Mouse (Mus musculus) E14TG2a.4 (cell line): Measurements from ENCODE around the gene Sh3yl1.
A peak's percentile ranks its signal among the peaks of the same experiment; 100 is the strongest.

Experiments used
- H3K27me3 ChIP-seq: 2 replicates; pipeline ENCODE4 v1.6.1; 2014; ENCODE audit warnings: low read length, control low read depth; ENCODE audit not compliant: insufficient read depth
- H3K36me3 ChIP-seq: 2 replicates; pipeline ENCODE4 v1.6.1; 2014; ENCODE audit warnings: low read length, control low read depth; ENCODE audit not compliant: insufficient read depth
- H3K4me1 ChIP-seq: replicated peaks from 2 replicates; pipeline ENCODE4 v1.6.1; 2014; ENCODE audit warnings: low read depth, low read length, control low read depth
- H3K4me3 ChIP-seq: replicated peaks from 2 replicates; pipeline ENCODE4 v1.5.1; 2014; ENCODE audit warnings: mild to moderate bottlenecking, low read length
- H3K9me3 ChIP-seq: 2 replicates; pipeline ENCODE4 v1.6.1; 2014; ENCODE audit warnings: low read length, control low read depth
- CTCF ChIP-seq: conservative IDR thresholded peaks from 2 replicates; pipeline ENCODE4 v1.5.1; 2014; ENCODE audit warnings: low read length
- NANOG ChIP-seq: IDR thresholded peaks from 2 replicates; pipeline ENCODE4 v1.6.1; 2014; ENCODE audit warnings: borderline replicate concordance, low read length, mixed read lengths
- POU5F1 ChIP-seq: IDR thresholded peaks from 2 replicates; pipeline ENCODE4 v1.6.1; 2014; ENCODE audit warnings: low read length, borderline replicate concordance

The Sh3yl1 gene

DNA sequence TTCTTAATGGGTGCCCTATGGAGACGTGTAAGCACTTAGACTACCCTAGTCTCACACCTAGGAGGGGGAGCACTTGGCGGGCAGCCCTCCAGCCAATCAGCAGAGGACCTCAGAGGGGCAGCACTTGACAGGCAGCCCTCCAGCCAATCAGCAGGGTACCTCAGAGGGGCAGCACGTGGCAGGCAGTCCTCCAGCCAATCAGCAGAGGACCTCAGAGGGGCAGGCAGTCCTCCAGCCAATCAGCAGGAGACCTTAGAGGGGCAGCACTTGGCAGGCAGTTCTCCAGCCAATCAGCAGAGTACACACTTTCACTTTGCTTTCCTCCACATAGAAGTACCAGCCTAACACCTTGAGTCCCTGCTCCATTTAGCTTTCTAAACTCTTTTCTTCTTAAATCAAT, 10.9 kb downstream of the Sh3yl1 start:
- H3K9me3 ChIP-seq: no peaks in the 10 kb centered on the region
- no peaks in the 10 kb centered on the region for H3K4me1 ChIP-seq
- no peaks in the 10 kb centered on the region for H3K36me3 ChIP-seq
- H3K27me3 ChIP-seq: peaks cover 6% of the 10 kb centered on the region; the same call in 1 of the 2 replicates
- H3K4me3 ChIP-seq: no peak overlapping the region
- TF ChIP-seq NANOG (no peak), POU5F1 (no peak), CTCF (no peak)

- Histone ChIP-seq H3K27me3 (no peaks in the 10 kb centered on the region), H3K4me3 (no peak overlapping the region), H3K4me1 (no peaks in the 10 kb centered on the region), H3K36me3 (no peaks in the 10 kb centered on the region), H3K9me3 (no peaks in the 10 kb centered on the region)
- TF ChIP-seq POU5F1 (no peak), NANOG (no peak), CTCF (no peak)
Observed at GRCm38 (mm10) chr12:30928182-30928581, 16.7 kb downstream of the Sh3yl1 start.

GRCm38 (mm10) chr12:30933299-30933698, 21.8 kb downstream of the Sh3yl1 start:
- TF ChIP-seq NANOG: no peak
- no peak for TF ChIP-seq POU5F1
- no peak for TF ChIP-seq CTCF
- H3K27me3 ChIP-seq: no peaks in the 10 kb centered on the region
- no peaks in the 10 kb centered on the region for H3K4me1 ChIP-seq
- no peak overlapping the region for H3K4me3 ChIP-seq
- no peaks in the 10 kb centered on the region for H3K36me3 ChIP-seq
- H3K9me3 ChIP-seq: no peaks in the 10 kb centered on the region

GRCm38 (mm10) chr12:30936899-30937298, 25.4 kb downstream of the Sh3yl1 start:
- Histone ChIP-seq H3K4me3 (no peak overlapping the region), H3K36me3 (no peaks in the 10 kb centered on the region), H3K9me3 (no peaks in the 10 kb centered on the region), H3K4me1 (no peaks in the 10 kb centered on the region), H3K27me3 (no peaks in the 10 kb centered on the region)
- no peak for TF ChIP-seq NANOG
- no peak for TF ChIP-seq POU5F1
- no peak for TF ChIP-seq CTCF

DNA sequence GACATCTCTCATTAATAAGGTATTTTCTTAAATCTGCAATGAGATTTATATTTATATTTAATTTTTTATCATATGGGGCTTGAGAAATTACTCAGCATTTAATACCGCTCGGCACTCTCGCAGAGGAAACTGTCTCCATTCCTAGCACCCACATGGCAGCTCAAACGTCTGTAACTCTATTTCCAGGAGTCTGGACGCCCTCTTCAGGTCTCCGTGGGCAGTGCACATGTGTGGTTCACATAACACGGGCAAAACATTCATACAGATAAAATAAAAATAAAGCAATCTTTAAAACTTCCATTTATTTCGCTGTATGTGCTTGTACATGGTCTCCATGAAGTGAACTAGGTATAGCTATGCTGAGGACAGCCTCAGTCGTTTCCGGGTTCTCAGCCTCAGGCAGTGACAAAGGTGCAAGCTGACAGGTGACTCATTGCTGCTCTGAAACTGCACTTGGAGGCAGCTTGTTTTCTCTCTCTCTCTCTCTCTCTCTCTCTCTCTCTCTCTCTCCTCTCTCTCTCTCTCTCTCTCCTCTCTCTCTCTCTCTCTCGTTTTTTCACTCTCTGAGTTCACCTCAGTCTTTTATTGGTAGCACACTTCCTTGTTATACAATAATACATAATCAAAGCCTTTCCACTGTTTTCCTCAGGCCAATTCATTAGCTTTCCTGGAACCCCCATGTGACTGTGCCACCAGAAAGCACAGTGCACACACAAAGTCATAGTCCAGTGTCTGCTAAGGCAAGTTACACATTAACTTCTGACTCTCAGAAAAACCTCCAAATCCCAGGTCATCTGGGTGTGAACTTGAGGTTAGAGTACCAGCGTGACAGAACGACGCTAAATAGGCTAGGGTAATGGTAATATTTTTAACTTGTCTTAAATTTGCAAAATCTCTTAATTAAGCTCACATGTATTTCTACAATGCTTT, 31.9 kb downstream of the Sh3yl1 start:
- TF ChIP-seq POU5F1 (no peak), CTCF (peak; percentile 50), NANOG (no peak)
- H3K4me3 ChIP-seq: no peak overlapping the region

GRCm38 (mm10) chr12:30944197-30944596, 32.7 kb downstream of the Sh3yl1 start:
- H3K36me3 ChIP-seq: no peaks in the 10 kb centered on the region
- no peaks in the 10 kb centered on the region for H3K27me3 ChIP-seq
- no peaks in the 10 kb centered on the region for H3K4me1 ChIP-seq
- no peak overlapping the region for H3K4me3 ChIP-seq
- no peaks in the 10 kb centered on the region for H3K9me3 ChIP-seq
- no peak for TF ChIP-seq NANOG

More for the DNA sequence above, 31.9 kb downstream of the Sh3yl1 start:
- Histone ChIP-seq H3K9me3 (no peaks in the 10 kb centered on the region), H3K36me3 (no peaks in the 10 kb centered on the region), H3K27me3 (no peaks in the 10 kb centered on the region), H3K4me1 (no peaks in the 10 kb centered on the region)

DNA sequence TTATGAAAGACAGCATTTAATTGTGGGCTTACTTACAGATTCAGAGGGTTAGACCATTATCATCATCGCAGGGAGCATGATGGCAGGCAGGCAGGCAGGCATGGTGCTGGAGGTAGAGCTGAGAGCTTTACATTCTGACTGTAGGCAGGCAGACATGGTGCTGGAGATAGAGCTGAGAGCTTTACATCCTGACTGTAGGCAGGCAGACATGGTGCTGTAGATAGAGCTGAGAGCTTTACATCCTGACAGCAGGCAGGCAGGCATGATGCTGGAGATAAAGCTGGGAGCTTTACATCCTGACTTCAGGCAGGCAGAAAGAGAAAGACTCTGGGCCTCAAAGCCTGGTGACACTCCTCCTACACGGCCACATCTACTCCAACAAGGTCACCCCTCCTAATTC, 59.2 kb downstream of the Sh3yl1 start:
- no peak overlapping the region for H3K4me3 ChIP-seq
- no peaks in the 10 kb centered on the region for H3K36me3 ChIP-seq
- TF ChIP-seq CTCF (no peak), POU5F1 (no peak), NANOG (no peak)
- H3K27me3 ChIP-seq: no peaks in the 10 kb centered on the region
- no peaks in the 10 kb centered on the region for H3K4me1 ChIP-seq
- H3K9me3 ChIP-seq: no peaks in the 10 kb centered on the region

- no peak overlapping the region for H3K4me3 ChIP-seq
- no peaks in the 10 kb centered on the region for H3K4me1 ChIP-seq
- H3K27me3 ChIP-seq: no peaks in the 10 kb centered on the region
- H3K9me3 ChIP-seq: peaks cover 2% of the 10 kb centered on the region; the same call in 1 of the 2 replicates
- no peaks in the 10 kb centered on the region for H3K36me3 ChIP-seq
- TF ChIP-seq CTCF: no peak
- TF ChIP-seq POU5F1: no peak
- no peak for TF ChIP-seq NANOG
Observed at GRCm38 (mm10) chr12:31003795-31004194, 92.3 kb downstream of the Sh3yl1 start.
